Mouse (Mus musculus) liver, embryonic 16.5 days (tissue): ENCODE results near the gene Gm10197. TPM values are rescaled to one million over a fixed set of nuclear protein-coding genes. Genes with fewer than 3 reads are reported as not detected.
A peak's percentile ranks its signal among the peaks of the same experiment; 100 is the strongest.
"Not testable (repeated sequence)": the region's sequence is repeated elsewhere in the genome, so short reads cannot be mapped to it uniquely, and the experiment has no call there.

Source experiments
- ATAC-seq: fragments of 200-750 bp; cut with Nextera tagmentation; 2 replicates; pipeline ENCODE4 v1.8.0; 2017; ENCODE audit warnings: low read depth, mild to moderate bottlenecking, moderate number of reproducible peaks, moderate library complexity
- H3K27ac ChIP-seq: fragments of 300-500 bp; sonication (generic); 2 replicates; pipeline ENCODE4 v1.5.1; 2014; ENCODE audit warnings: mild to moderate bottlenecking, low read length
- H3K27me3 ChIP-seq: fragments of 300-500 bp; sonication (generic); 2 replicates; pipeline ENCODE4 v1.6.1; 2014; ENCODE audit warnings: low read depth, low read length, mixed read lengths; ENCODE audit not compliant: control insufficient read depth, insufficient read depth
- H3K36me3 ChIP-seq: fragments of 300-500 bp; sonication (generic); 2 replicates; pipeline ENCODE4 v1.6.1; 2014; ENCODE audit warnings: mild to moderate bottlenecking; ENCODE audit not compliant: control insufficient read depth, insufficient read depth
- H3K4me1 ChIP-seq: fragments of 300-500 bp; sonication (generic); 2 replicates; pipeline ENCODE4 v1.6.1; 2014; ENCODE audit warnings: low read depth, low read length, mixed read lengths; ENCODE audit not compliant: control insufficient read depth
- H3K4me2 ChIP-seq: fragments of 300-500 bp; sonication (generic); 2 replicates; pipeline ENCODE4 v1.6.1; 2014; ENCODE audit warnings: low read depth, low read length, mixed read lengths
- H3K4me3 ChIP-seq: fragments of 300-500 bp; sonication (generic); 2 replicates; pipeline ENCODE4 v1.5.1; 2014; ENCODE audit warnings: low read depth, mild to moderate bottlenecking, low read length
- H3K9ac ChIP-seq: fragments of 300-500 bp; sonication (generic); 2 replicates; pipeline ENCODE4 v1.6.1; 2014; ENCODE audit warnings: low read depth, low read length
- H3K9me3 ChIP-seq: fragments of 300-500 bp; sonication (generic); replicated peaks from 2 replicates; pipeline ENCODE4 v1.6.1; 2016; ENCODE audit warnings: low read length; ENCODE audit not compliant: control insufficient read depth
- WGBS: fragments of 180-500 bp; shearing (Covaris S2); extraction: QIAGEN DNeasy Blood & Tissue Kit; methylation state at CpG from one replicate; pipeline ENCODE4 v1.1.7; 2014; ENCODE audit not compliant: insufficient replicate concordance; 5-methylcytosine and 5-hydroxymethylcytosine counted together
- polyA plus RNA-seq: library from polyadenylated mRNA; unstranded; fragments of >200 nt; fragmentation: Nextera tagmentation; extraction: Ambion mirVana; gene quantifications from 2 replicates; pipeline ENCODE4 v1.2.1, GENCODE M21; 2015

Gene Gm10197
- polyA plus RNA-seq, 1 experiment from 2014 or later: not detected

- Histone ChIP-seq H3K36me3 (no peaks in the 10 kb centered on the region), H3K4me3 (no peak overlapping the region), H3K27ac (no peak overlapping the region), H3K9ac (no peak overlapping the region), H3K27me3 (no peaks in the 10 kb centered on the region), H3K4me2 (no peak overlapping the region), H3K9me3 (no peaks in the 10 kb centered on the region), H3K4me1 (peaks cover 5% of the 10 kb centered on the region)
- 65% methylated on average over 12 of the region's 12 CpGs for WGBS
- ATAC-seq: no peak
Observed at GRCm38 (mm10) chr19:53397451-53398233, 26.1 kb upstream of the Gm10197 start.

- ATAC-seq, H3K9me3 ChIP-seq, H3K4me2 ChIP-seq, H3K27ac ChIP-seq, H3K27me3 ChIP-seq, H3K4me3 ChIP-seq, H3K9ac ChIP-seq, H3K36me3 ChIP-seq: not testable (repeated sequence)
- peaks cover 15% of the 10 kb centered on the region for H3K4me1 ChIP-seq
- 51% methylated on average over 5 of the region's 5 CpGs for WGBS
Observed at GRCm38 (mm10) chr19:53395805-53396204, 24.2 kb upstream of the Gm10197 start.

GRCm38 (mm10) chr19:53394956-53395355, 23.4 kb upstream of the Gm10197 start:
- not testable (repeated sequence) for H3K27ac ChIP-seq, H3K9me3 ChIP-seq, ATAC-seq, H3K27me3 ChIP-seq, H3K4me3 ChIP-seq, H3K9ac ChIP-seq, H3K4me2 ChIP-seq, H3K36me3 ChIP-seq
- peaks cover 15% of the 10 kb centered on the region for H3K4me1 ChIP-seq
- 50% methylated on average over 3 of the region's 3 CpGs for WGBS

GRCm38 (mm10) chr19:53394552-53394951, 23.0 kb upstream of the Gm10197 start:
- Histone ChIP-seq H3K4me3 (no peak overlapping the region), H3K4me1 (peaks cover 15% of the 10 kb centered on the region), H3K9me3 (no peaks in the 10 kb centered on the region), H3K27ac (no peak overlapping the region), H3K36me3 (no peaks in the 10 kb centered on the region), H3K27me3 (no peaks in the 10 kb centered on the region), H3K4me2 (no peak overlapping the region), H3K9ac (no peak overlapping the region)
- 14% methylated on average over 7 of the region's 7 CpGs for WGBS
- no peak for ATAC-seq

- no peaks in the 10 kb centered on the region for H3K9me3 ChIP-seq
- ATAC-seq: no peak
- H3K9ac ChIP-seq: no peak overlapping the region
- peaks cover 20% of the 10 kb centered on the region for H3K4me1 ChIP-seq
- H3K27me3 ChIP-seq: no peaks in the 10 kb centered on the region
- H3K4me3 ChIP-seq: no peak overlapping the region
- no peak overlapping the region for H3K4me2 ChIP-seq
- no peaks in the 10 kb centered on the region for H3K36me3 ChIP-seq
- H3K27ac ChIP-seq: no peak overlapping the region
Observed at GRCm38 (mm10) chr19:53393646-53394045, 22.1 kb upstream of the Gm10197 start.

- Histone ChIP-seq H3K4me3 (no peak overlapping the region), H3K27me3 (no peaks in the 10 kb centered on the region), H3K4me2 (no peak overlapping the region), H3K9ac (no peak overlapping the region), H3K9me3 (no peaks in the 10 kb centered on the region), H3K27ac (no peak overlapping the region), H3K36me3 (peaks cover 6% of the 10 kb centered on the region), H3K4me1 (peaks cover 20% of the 10 kb centered on the region)
- ATAC-seq: no peak
- 55% methylated on average over 8 of the region's 8 CpGs for WGBS
Observed at GRCm38 (mm10) chr19:53392781-53393343, 21.3 kb upstream of the Gm10197 start.

- H3K9ac ChIP-seq: peak overlapping the region; percentile 79; the same call in 1 of the 2 replicates
Observed at GRCm38 (mm10) chr19:53391787-53392186, 20.2 kb upstream of the Gm10197 start.

GRCm38 (mm10) chr19:53391386-53391785, 19.8 kb upstream of the Gm10197 start:
- H3K27me3 ChIP-seq: no peaks in the 10 kb centered on the region
- no peaks in the 10 kb centered on the region for H3K9me3 ChIP-seq
- peaks cover 24% of the 10 kb centered on the region for H3K4me1 ChIP-seq
- peak overlapping the region; percentile 100 for H3K4me3 ChIP-seq
- peak overlapping the region; percentile 96 for H3K27ac ChIP-seq
- H3K36me3 ChIP-seq: peaks cover 18% of the 10 kb centered on the region
- 38% methylated on average over 8 of the region's 8 CpGs for WGBS
- H3K9ac ChIP-seq: peak overlapping the region; percentile 79
- ATAC-seq: no peak
- H3K4me2 ChIP-seq: peak overlapping the region; percentile 90

More at GRCm38 (mm10) chr19:53391787-53392186, 20.2 kb upstream of the Gm10197 start:
- no peaks in the 10 kb centered on the region for H3K27me3 ChIP-seq
- peaks cover 24% of the 10 kb centered on the region for H3K4me1 ChIP-seq
- no peaks in the 10 kb centered on the region for H3K9me3 ChIP-seq
- peaks cover 17% of the 10 kb centered on the region for H3K36me3 ChIP-seq
- ATAC-seq: no peak
- no peak overlapping the region; the same call in 1 of the 2 replicates for H3K27ac ChIP-seq
- H3K4me2 ChIP-seq: peak overlapping the region; percentile 90
- no peak overlapping the region; the same call in 1 of the 2 replicates for H3K4me3 ChIP-seq
- 69% methylated on average over 5 of the region's 5 CpGs for WGBS

- Histone ChIP-seq H3K4me1 (peaks cover 24% of the 10 kb centered on the region), H3K36me3 (peaks cover 21% of the 10 kb centered on the region), H3K4me2 (peak within 1 kb of the TSS; percentile 90), H3K4me3 (peak within 1 kb of the TSS; percentile 100), H3K27ac (peak within 1 kb of the TSS; percentile 98), H3K27me3 (no peaks in the 10 kb centered on the region), H3K9ac (peak within 1 kb of the TSS; percentile 99), H3K9me3 (no peaks in the 10 kb centered on the region)
- WGBS: under 1% methylated on average over 48 of the region's 48 CpGs
- ATAC-seq: peak; percentile 97
Observed at GRCm38 (mm10) chr19:53390495-53391007, 19.0 kb upstream of the Gm10197 start, which contains the start of gene Smndc1. Gene Smndc1 (minus strand): TSS chr19:53390578.
